Mouse (Mus musculus) embryonic facial prominence, embryonic 10.5 days (tissue): Measurements from ENCODE around the gene Zfand2b. TPM values are rescaled to one million over a fixed set of nuclear protein-coding genes. Genes with fewer than 3 reads are reported as not detected.
A peak's percentile ranks its signal among the peaks of the same experiment; 100 is the strongest.

Source experiments
- DNase-seq: peaks from one replicate; pipeline ENCODE4 v3.0.0-alpha.2; 2017; ENCODE audit warnings: low spot score
- H3K27ac ChIP-seq: fragments of 300-500 bp; sonication (generic); replicated peaks from 2 replicates; pipeline ENCODE4 v1.5.1; 2016; ENCODE audit warnings: mild to moderate bottlenecking
- H3K27me3 ChIP-seq: fragments of 300-500 bp; sonication (generic); replicated peaks from 2 replicates; pipeline ENCODE4 v1.6.1; 2016; ENCODE audit warnings: low read depth, mild to moderate bottlenecking; ENCODE audit not compliant: poor library complexity, severe bottlenecking
- H3K36me3 ChIP-seq: fragments of 300-500 bp; sonication (generic); replicated peaks from 2 replicates; pipeline ENCODE4 v1.6.1; 2016; ENCODE audit warnings: mild to moderate bottlenecking, moderate library complexity
- H3K4me1 ChIP-seq: fragments of 300-500 bp; sonication (generic); 2 replicates; pipeline ENCODE4 v1.6.1; 2016
- H3K4me3 ChIP-seq: fragments of 300-500 bp; sonication (generic); 2 replicates; pipeline ENCODE4 v1.5.1; 2016; ENCODE audit warnings: mild to moderate bottlenecking, moderate library complexity
- H3K9me3 ChIP-seq: fragments of 300-500 bp; sonication (generic); 2 replicates; pipeline ENCODE4 v1.6.1; 2016; ENCODE audit warnings: mild to moderate bottlenecking
- WGBS: fragments of 180-500 bp; shearing (Covaris S2); methylation state at CpG from one replicate; pipeline ENCODE4 v1.1.7; 2016; 5-methylcytosine and 5-hydroxymethylcytosine counted together
- polyA plus RNA-seq: library from polyadenylated mRNA; unstranded; fragments of >200 nt; fragmentation: Nextera tagmentation; extraction: Ambion mirVana; gene quantifications from 2 replicates; pipeline ENCODE4 v1.2.1, GENCODE M21; 2016

The Zfand2b gene
- 32.6 and 33.6 TPM in 2 replicates for polyA plus RNA-seq

DNA sequence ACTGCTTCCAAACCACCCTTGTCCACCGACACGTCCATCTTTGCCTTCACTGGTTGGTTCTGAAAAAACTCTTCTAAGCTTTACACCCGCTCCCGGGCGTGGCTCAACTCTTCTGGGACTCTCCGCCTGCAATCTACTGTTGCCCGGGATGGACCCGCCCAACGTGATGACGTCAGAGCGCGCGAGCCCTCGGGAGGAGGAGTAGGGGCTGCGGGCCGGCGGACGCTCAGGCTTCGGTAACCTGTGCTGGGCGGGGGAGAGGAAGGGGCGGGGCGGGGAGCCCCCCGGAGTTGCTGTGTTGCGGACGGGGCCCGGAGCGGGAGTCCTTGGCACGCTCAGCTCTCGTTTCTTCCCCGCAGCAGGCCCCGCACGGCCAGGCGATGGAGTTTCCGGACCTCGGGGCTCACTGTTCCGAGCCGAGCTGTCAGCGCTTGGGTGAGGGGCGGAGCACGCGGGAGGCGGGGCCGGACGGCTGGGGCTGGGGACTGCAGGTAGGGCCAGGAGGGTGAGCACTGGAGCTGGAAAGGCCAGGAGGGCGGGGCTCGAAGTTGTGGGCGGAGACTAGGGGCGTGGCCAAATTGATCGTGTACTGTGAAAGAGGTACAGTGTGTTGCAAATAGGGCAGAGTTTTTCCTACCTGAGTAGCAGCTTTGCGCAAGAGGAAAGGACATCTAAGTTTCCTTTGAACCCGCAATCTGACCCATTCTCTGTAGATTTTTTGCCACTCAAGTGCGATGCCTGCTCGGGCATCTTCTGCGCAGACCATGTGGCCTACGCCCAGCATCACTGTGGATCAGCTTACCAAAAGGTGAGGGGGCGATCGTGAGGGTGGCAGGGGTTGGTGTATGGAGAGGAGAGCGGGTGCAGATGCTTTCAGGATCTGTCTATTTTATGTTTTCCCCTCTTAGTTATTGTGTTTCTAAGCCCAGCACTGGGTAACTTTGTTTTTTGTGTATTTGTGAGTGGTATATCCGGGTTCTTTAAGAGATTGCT is at the start of gene Zfand2b:
TSS of gene Zfand2b (plus strand) at position 175 of the 993 bp plus-strand sequence.
- Histone ChIP-seq H3K4me3 (peak within 1 kb of the TSS; percentile 79), H3K36me3 (peaks cover 41% of the 10 kb centered on the region), H3K27me3 (no peaks in the 10 kb centered on the region), H3K27ac (peak within 1 kb of the TSS; percentile 88), H3K4me1 (peaks cover 15% of the 10 kb centered on the region), H3K9me3 (no peaks in the 10 kb centered on the region)
- DNase-seq = peak; percentile 98
- WGBS = under 1% methylated on average over 59 of the region's 59 CpGs

DNA sequence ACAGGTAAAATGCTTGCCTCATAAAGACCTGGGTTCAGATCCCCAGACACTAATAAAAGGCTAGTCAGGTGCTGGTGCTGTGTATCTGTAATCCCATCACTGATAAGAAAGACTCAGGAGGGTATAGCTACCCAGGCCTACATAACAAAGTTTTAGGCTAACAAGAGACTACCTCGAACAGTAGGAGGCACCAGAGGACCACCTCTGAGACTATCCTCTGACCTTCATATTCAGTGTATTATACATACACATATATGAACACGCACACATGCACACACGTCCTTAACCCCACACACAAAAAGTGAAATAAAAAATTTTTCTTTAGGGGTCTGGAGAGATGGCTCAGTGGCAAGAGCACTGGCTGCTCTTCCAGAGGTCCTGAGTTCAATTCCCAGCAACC is 46.2 kb upstream of the Zfand2b start:
- 86% methylated on average over 3 of the region's 3 CpGs for WGBS

DNA sequence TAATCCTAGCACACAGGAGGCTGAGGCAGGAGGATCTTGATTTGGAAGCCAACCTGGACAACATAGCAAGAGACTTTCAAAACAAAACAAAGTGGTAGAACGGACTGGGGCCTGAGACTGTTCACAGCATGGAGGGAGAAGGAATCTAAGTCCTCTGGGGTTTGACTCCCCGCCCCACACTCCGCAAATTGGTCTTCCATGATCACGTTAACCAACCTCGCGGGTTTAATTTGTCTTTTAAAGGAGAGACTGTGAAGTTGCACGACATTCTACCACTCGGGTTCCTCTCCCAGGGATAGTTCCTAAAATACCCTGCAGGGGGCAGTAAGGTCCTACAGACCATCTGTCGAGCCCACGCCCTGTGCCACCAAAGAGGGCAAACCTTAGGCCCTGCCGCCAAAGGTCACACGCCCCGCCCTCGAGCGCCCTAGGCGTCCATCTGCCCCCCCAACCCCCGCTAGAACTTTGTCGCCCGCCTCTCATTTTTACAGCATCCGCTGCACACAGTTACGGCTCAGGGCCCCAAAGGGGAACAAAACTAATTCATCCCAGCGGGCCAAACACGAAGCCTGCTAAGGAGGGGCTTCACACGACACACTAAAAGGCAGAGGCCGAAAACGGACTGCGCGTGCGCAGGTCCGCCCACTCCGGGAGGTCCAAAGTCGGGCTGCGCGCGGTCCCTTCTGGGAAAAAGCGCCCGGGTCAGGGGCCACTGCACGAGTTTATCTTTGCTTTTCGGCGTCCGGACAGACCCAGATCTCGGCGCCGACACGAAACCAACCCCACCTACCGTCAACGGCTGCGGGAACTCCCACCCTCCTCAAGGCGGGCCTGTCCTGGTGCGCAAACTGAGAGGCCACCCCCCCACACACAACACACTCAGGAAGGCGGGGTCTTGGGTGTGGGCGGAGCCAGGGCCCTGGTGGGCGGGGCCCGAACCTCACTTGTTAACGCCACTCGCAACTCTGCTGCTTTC is 43.8 kb upstream of the Zfand2b start, which contains the start of gene Nhej1:
TSS of gene Nhej1 (minus strand) at position 855 of the 976 bp plus-strand sequence.
- DNase-seq = peak; percentile 96
- no peaks in the 10 kb centered on the region for H3K9me3 ChIP-seq
- 2% methylated on average over 56 of the region's 56 CpGs for WGBS
- no peaks in the 10 kb centered on the region for H3K27me3 ChIP-seq
- H3K4me3 ChIP-seq = peak within 1 kb of the TSS; percentile 72
- peak within 1 kb of the TSS; percentile 96 for H3K27ac ChIP-seq
- no peaks in the 10 kb centered on the region for H3K36me3 ChIP-seq
- peaks cover 12% of the 10 kb centered on the region for H3K4me1 ChIP-seq

More for the DNA sequence above, 46.2 kb upstream of the Zfand2b start:
- Histone ChIP-seq H3K36me3 (no peaks in the 10 kb centered on the region), H3K9me3 (no peaks in the 10 kb centered on the region), H3K4me1 (peaks cover 12% of the 10 kb centered on the region), H3K27ac (no peak overlapping the region), H3K4me3 (no peak overlapping the region), H3K27me3 (no peaks in the 10 kb centered on the region)
- DNase-seq = no peak

DNA sequence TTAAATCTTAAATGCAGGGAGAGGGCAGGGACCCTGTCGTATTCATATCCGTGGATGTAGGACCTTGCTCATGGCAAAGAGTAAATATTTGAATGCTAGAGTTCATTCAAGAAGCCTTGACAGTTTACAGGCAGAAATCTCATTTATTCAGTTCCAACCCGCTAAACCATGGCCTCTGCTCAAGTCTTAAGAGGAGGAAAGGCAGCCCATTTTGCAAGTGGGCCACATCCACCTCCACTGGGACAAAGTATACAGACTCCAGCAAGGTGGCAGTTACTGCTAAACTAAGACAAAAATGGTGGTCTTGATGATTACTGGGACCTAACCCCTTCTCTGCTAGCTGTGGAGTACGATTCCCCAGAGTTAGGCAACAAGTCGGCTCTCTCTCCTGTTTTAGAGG is 43.0 kb upstream of the Zfand2b start:
- Histone ChIP-seq H3K36me3 (no peaks in the 10 kb centered on the region), H3K27ac (peak overlapping the region; percentile 96), H3K9me3 (no peaks in the 10 kb centered on the region), H3K4me3 (peak overlapping the region; percentile 72), H3K4me1 (peaks cover 12% of the 10 kb centered on the region), H3K27me3 (no peaks in the 10 kb centered on the region)
- DNase-seq = no peak
- 35% methylated on average over 5 of the region's 5 CpGs for WGBS

DNA sequence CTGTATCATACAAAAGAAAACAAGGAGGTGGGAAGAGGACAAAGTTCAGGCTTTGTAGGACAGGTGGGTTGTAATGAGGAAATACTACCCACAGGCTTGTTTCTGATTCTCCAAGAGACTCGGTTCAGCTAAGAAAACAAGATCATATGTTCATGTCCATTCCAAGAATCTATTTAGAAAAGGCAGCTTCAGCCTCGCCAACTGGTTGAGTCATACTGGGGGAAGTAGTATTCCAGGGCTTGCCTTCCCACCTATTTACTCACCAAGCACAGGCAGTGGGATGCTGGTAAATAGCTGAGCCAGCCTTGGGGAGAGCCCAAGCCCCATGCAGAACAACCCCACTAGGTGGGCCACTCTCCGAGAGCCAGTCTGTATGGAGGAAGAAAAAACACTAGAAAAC is 39.8 kb upstream of the Zfand2b start:
- Histone ChIP-seq H3K27me3 (no peaks in the 10 kb centered on the region), H3K4me3 (no peak overlapping the region), H3K27ac (no peak overlapping the region), H3K9me3 (no peaks in the 10 kb centered on the region), H3K4me1 (peaks cover 12% of the 10 kb centered on the region), H3K36me3 (no peaks in the 10 kb centered on the region)
- no peak for DNase-seq
- WGBS = 79% methylated on average over 3 of the region's 3 CpGs

DNA sequence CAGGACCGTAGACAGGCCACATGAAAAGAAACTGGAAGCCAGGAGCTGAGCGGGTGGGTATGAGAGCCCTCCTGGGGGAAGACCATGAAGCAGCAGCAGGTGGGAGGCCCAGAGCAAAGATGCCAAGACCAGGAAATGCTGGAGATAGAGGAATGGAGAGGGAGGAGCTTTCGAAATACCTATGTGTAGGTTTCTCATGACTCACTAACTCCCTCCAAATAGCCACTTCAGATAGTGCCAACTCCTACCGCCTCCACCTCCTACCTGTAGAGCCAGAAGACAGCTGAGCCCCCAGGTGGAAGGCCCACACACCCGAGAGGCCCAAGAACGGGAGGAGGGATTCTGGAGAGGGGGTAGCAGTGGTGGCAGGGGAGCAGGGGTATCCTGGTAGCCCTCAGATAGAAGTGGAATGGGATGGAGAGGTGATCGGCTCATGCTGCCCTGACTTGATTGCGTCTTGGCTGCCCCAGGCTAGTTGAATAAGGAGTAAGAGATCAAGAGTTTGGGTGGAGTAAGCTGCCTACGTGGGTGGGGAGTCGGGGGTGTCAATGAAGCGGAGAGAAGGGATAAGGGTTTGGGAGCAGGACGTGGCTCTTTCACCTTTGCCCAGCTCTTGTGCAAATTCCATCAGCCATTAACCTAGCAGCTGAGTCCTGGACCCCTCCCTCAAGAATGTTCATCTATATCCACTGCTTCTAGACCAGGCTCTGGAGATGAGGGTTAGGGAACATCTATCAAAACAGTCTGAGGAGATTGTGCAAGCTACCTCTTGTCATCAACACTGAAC is 34.8 kb upstream of the Zfand2b start, which contains the start of gene Slc23a3:
TSS of gene Slc23a3 (minus strand) at position 470 of the 787 bp plus-strand sequence.
- 68% methylated on average over 12 of the region's 12 CpGs for WGBS
- Histone ChIP-seq H3K27ac (no peak within 1 kb of the TSS), H3K36me3 (peaks cover 37% of the 10 kb centered on the region), H3K27me3 (no peaks in the 10 kb centered on the region), H3K4me3 (no peak within 1 kb of the TSS), H3K9me3 (no peaks in the 10 kb centered on the region), H3K4me1 (no peaks in the 10 kb centered on the region)
- no peak for DNase-seq

DNA sequence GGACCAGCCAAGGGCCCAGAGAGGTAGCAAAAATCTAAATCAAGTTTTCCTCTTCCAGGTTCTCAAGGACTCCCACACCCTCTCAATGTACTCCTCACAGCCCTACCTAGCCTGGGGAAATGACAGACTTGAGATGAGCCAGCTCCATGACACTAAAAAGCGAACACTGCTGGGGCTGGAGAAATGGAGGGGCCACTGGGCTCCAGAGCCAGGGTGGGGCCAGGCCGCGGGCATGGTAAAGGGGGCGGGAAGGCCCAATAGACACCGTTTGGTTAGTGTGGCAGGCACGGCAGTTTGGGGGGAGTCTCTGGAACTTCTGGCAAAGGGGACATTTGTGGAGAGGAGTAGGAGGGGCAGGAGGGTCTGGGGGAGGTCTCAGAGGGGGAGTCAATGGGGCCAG is 32.2 kb upstream of the Zfand2b start:
- 76% methylated on average over 6 of the region's 6 CpGs for WGBS
- H3K4me1 ChIP-seq = peaks cover 9% of the 10 kb centered on the region
- DNase-seq = no peak
- H3K27me3 ChIP-seq = no peaks in the 10 kb centered on the region
- peaks cover 51% of the 10 kb centered on the region for H3K36me3 ChIP-seq
- no peaks in the 10 kb centered on the region for H3K9me3 ChIP-seq
- H3K27ac ChIP-seq = no peak overlapping the region; the same call in 1 of the 2 replicates
- H3K4me3 ChIP-seq = no peak overlapping the region

DNA sequence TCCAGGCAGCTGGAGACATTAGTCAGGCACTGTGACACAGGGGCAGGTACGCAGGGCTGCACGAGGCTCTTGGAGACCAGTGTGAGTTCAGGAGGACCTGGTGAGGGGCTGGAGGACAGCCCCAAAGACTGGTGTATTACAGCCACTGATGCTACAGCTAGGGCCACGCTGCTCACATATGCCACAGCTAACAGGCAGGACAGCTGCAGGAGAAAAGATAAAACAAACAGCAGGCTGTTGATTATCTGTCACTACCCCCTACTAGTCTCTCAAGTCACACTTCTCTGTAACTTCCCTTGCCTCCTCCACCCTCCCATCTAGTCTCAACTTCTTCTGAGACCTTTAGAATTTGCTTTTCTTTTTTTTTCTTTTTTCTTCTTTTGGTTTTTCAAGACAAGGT is 31.7 kb upstream of the Zfand2b start:
- Histone ChIP-seq H3K9me3 (no peaks in the 10 kb centered on the region), H3K36me3 (peaks cover 51% of the 10 kb centered on the region), H3K4me3 (no peak overlapping the region), H3K27me3 (no peaks in the 10 kb centered on the region), H3K27ac (no peak overlapping the region), H3K4me1 (peaks cover 13% of the 10 kb centered on the region)
- 69% methylated on average over 3 of the region's 3 CpGs for WGBS
- DNase-seq = no peak

DNA sequence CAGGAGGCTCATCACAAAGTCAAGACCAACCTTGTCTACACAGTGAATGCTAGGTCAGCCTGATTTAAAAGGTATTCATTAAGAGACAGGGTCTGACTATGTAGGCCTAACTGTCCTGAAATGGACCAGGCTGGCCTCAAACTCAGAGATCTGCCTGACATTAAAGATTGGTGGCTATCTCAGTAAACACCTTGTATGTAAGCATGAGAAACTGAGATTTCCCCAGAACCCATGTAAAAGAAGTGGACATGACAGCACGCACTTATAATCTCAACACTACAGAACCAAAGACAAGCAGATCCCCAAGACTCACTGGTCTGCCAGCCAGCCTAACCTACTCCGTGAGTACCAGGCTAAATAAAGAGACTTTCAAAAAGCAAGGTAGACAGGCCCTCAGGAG is 30.0 kb upstream of the Zfand2b start:
- Histone ChIP-seq H3K36me3 (peaks cover 51% of the 10 kb centered on the region), H3K27me3 (no peaks in the 10 kb centered on the region), H3K4me3 (no peak overlapping the region), H3K4me1 (peaks cover 21% of the 10 kb centered on the region), H3K27ac (no peak overlapping the region), H3K9me3 (no peaks in the 10 kb centered on the region)
- DNase-seq = no peak
- WGBS = 92% methylated on average over 2 of the region's 2 CpGs

DNA sequence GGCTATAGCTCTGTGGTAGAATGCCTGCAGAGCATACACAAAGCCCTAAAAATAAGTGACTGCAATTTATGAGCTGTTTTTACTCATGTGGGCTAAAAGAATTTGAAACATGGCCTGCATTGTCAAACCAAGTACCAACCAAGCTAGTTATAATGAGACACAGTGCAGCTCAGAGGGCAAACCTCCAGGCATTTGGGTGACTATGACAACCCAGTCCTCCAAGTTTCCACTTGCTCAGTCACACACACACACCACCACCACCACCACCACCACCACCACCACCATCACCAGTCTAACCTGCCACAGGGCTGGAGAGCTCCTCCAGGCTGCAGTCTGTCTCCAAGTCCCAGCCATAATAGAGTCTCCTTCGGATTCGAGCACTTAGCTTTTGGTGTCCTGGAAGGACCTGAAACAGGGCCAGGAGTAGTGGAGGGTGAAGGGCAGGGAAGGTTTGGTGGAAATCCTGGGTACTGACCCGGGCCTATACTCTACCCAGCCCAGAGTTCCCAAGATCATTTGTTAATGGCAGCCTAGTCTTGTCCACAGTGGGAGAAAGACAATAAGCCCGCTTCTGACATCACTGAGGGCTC is 27.8 kb upstream of the Zfand2b start:
- Histone ChIP-seq H3K27me3 (no peaks in the 10 kb centered on the region), H3K4me1 (peaks cover 33% of the 10 kb centered on the region), H3K4me3 (peak overlapping the region; percentile 89), H3K9me3 (no peaks in the 10 kb centered on the region), H3K36me3 (peaks cover 60% of the 10 kb centered on the region), H3K27ac (peak overlapping the region; percentile 96)
- 67% methylated on average over 4 of the region's 4 CpGs for WGBS
- no peak for DNase-seq

DNA sequence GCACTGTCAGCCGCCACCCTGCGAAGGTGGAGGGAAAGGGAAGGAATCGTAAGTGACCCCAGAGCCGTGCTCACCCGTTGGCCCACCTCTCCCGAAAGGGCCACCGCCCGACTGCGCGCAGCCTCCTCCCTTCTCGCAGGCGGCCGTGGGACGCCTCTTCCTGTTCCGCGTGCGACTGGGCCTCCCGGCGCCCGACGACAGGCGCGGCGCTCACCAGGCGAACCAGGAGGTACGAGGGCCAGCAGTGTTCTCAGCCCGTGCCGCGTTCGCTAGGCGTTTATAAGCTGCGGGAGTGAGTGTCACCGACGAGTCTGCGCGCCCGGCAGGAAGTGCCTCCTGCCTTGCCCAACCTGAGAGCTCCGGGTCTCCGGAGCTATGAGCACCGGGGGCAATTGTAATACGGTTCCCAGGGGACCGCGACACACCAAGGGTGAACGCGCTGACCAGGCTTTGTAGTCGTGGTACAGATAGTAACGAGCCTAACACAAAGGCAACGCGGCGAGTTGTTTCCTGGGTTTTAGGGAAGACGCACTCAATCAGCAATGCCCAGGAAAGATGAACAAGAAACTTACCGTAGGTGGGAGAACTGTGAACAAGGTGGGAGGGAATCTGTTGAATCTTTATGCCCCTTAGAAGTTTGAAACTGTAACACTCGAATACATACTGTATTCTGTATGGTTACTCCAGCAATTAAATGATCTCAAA is 26.8 kb upstream of the Zfand2b start:
- under 1% methylated on average over 53 of the region's 53 CpGs for WGBS
- H3K27ac ChIP-seq = peak overlapping the region; percentile 96
- peaks cover 60% of the 10 kb centered on the region for H3K36me3 ChIP-seq
- H3K27me3 ChIP-seq = no peaks in the 10 kb centered on the region
- no peaks in the 10 kb centered on the region for H3K9me3 ChIP-seq
- peaks cover 33% of the 10 kb centered on the region for H3K4me1 ChIP-seq
- peak overlapping the region; percentile 89 for H3K4me3 ChIP-seq
- peak; percentile 58 for DNase-seq
